Mouse (Mus musculus): ENCODE measurements at regions not wholly inside any gene's neighbourhood (a gene's known extent, or its start where the extent isn't known, plus 50 kb on each side); places are given as distances from the start of the nearest gene placed in this dataset.

DNA sequence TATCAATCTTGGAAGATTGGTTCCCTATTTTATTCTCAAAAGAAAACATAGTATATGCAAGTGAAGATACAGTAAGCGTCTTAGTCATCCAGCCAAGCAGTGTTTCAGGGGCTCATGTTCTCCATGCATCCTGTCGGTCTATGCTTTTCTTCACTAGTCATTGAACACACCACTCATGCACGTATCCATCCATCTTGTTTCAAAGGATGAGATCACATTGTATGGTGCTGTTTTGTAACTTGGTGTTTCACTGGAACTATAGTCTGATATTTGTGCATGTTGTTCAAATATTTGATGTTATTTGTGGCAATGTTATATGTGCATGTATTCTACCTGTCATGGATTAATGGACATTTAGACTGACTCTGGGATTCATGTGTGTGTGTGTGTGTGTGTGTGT, 293.8 kb downstream of the Ets1 start:
- TF ChIP-seq MEF2A (IDR thresholded peaks at IDR 0.05; ENCODE audit: borderline replicate concordance, low read depth, low read length) (no peak), POLR2A (IDR thresholded peaks at IDR 0.05; ENCODE audit: low read depth, low read length) (no peak)
